Mouse (Mus musculus): ENCODE results near the gene Adamts7. TPM values are rescaled to one million over a fixed set of nuclear protein-coding genes. Genes with fewer than 3 reads are reported as not detected.

The Adamts7 gene
- polyA plus RNA-seq, 1 experiment from 2014 or later: 10.0 TPM

DNA sequence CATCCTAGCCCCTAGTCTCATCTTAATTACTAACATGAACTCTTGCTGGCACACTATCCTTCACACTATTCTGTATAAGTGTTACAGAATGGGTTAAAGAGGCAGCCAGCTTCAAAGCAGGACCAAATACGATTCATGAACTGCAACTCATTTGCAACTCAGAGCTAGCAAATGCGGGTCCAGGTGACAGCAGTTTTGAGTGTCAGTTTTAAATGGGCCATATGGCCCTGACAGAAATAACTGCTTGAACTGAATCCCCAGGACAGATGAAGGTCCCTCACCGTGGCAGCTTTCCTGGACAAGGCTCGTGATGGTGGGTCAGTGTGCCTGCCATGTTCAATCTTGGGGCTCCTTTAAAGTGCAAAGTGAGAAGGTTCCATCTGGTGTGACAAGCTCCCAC lies 7.1 kb downstream of the Adamts7 start:
- 40% methylated on average over 4 of the region's 4 CpGs for WGBS
- Histone ChIP-seq H3K27me3 (ENCODE audit: control insufficient read depth, insufficient read depth, low read length) (no peaks in the 10 kb centered on the region), H3K27ac (ENCODE audit: low read depth, low read length) (no peak overlapping the region)

DNA sequence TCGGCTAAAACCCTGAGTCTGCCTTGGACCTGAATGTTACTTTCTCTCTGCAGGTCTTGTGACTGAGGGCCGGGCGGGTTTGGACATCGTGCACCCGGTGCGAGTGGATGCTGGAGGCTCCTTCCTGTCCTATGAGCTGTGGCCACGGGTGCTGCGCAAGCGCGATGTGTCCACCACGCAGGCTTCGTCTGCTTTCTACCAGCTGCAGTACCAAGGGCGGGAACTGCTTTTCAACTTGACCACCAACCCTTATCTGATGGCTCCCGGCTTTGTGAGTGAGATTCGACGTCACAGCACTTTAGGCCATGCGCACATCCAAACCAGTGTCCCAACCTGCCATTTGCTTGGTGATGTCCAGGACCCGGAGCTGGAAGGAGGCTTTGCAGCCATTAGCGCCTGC lies 8.6 kb downstream of the Adamts7 start:
- no peak for ATAC-seq (ENCODE audit: low FRiP score, low TSS enrichment)
- 97% methylated on average over 19 of the region's 19 CpGs for WGBS
- H3K27ac ChIP-seq (ENCODE audit: low read depth, low read length): no peak overlapping the region

More for the DNA sequence above, 7.1 kb downstream of the Adamts7 start:
- Histone ChIP-seq H3K4me3 (ENCODE audit: low read length) (no peak overlapping the region), H3K4me2 (replicated peaks; ENCODE audit: low read depth, low read length) (no peak overlapping the region), H3K4me1 (ENCODE audit: control insufficient read depth, insufficient read depth, low read length) (no peaks in the 10 kb centered on the region), H3K9me3 (ENCODE audit: control insufficient read depth, low read length) (no peaks in the 10 kb centered on the region), H3K36me3 (ENCODE audit: control insufficient read depth, insufficient read depth, low read length) (peaks cover 8% of the 10 kb centered on the region; the same call in 1 of the 2 replicates), H3K9ac (ENCODE audit: low read depth, low read length) (no peak overlapping the region)
- no peak for ATAC-seq (ENCODE audit: low FRiP score, low TSS enrichment)

DNA sequence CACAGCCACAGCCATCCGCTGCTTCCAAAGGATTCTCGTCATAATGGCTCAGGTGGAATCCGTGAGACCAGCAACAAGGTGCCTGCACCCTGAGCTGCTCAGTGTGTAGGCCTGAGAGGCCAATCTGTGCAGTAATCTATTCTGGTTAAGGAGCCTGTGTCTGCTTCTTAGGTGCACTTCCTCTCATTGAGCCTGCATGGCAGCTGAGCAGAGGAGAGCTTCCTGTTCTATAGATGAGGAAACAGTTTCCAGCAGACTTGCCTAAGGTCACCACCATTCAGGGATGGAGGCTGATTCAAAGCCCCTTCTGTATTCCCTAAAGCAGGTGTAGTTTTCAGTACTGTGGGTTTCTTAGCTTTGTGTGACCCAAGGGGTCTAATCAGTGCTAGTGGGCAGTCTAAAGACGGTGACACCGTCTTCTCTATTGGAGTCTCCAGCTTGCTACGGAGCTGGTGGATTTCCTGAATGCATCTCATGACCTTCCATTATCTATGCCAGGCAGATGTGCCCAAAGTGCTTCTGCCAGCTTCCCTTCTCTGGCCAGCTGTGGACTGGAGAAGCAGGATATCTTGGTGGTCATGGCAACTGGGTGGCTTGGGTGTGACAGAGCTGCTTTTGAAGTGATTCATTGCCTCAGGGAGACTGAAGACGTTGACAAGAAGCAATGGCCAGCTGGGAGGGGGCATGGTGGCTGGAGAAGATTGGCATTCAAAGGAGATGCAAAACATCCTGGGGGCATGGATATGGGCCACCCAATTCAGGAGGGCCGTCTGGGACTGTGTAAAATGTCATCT lies 9.9 kb downstream of the Adamts7 start:
- Histone ChIP-seq H3K9ac (ENCODE audit: low read depth, low read length) (no peak overlapping the region), H3K4me1 (ENCODE audit: control insufficient read depth, insufficient read depth, low read length) (no peaks in the 10 kb centered on the region), H3K4me2 (replicated peaks; ENCODE audit: low read depth, low read length) (no peak overlapping the region), H3K36me3 (ENCODE audit: control insufficient read depth, insufficient read depth, low read length) (peaks cover 8% of the 10 kb centered on the region; the same call in 1 of the 2 replicates), H3K4me3 (ENCODE audit: low read length) (no peak overlapping the region), H3K27me3 (ENCODE audit: control insufficient read depth, insufficient read depth, low read length) (no peaks in the 10 kb centered on the region), H3K9me3 (ENCODE audit: control insufficient read depth, low read length) (no peaks in the 10 kb centered on the region), H3K27ac (ENCODE audit: low read depth, low read length) (no peak overlapping the region)
- no peak for ATAC-seq (ENCODE audit: low FRiP score, low TSS enrichment)
- 84% methylated on average over 8 of the region's 8 CpGs for WGBS

More for the DNA sequence above, 8.6 kb downstream of the Adamts7 start:
- H3K9ac ChIP-seq (ENCODE audit: low read depth, low read length): no peak overlapping the region
- no peak overlapping the region for H3K4me3 ChIP-seq (ENCODE audit: low read length)
- H3K27me3 ChIP-seq (ENCODE audit: control insufficient read depth, insufficient read depth, low read length): no peaks in the 10 kb centered on the region
- H3K4me1 ChIP-seq (ENCODE audit: control insufficient read depth, insufficient read depth, low read length): no peaks in the 10 kb centered on the region
- no peak overlapping the region for H3K4me2 ChIP-seq (replicated peaks; ENCODE audit: low read depth, low read length)
- no peaks in the 10 kb centered on the region for H3K9me3 ChIP-seq (ENCODE audit: control insufficient read depth, low read length)
- H3K36me3 ChIP-seq (ENCODE audit: control insufficient read depth, insufficient read depth, low read length): peaks cover 8% of the 10 kb centered on the region; the same call in 1 of the 2 replicates

DNA sequence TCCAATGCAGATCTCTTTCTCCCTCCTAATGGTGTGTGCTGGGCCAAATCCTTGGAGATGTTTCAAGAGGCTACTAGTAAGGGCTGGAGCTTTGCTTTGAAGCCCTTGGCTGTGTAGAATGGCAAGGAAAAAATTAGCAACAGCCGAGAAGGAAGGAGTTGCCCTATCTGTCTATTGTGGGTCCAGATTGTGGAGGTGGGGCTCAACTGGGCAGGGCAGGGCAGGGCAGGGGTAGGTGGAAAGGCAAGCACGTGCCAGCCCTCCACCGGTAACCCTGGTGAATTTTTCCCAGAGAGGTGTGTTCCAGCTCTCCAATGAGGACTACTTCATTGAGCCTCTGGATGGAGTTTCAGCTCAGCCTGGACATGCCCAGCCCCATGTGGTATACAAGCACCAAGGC lies 10.5 kb downstream of the Adamts7 start:
- Histone ChIP-seq H3K27me3 (ENCODE audit: control insufficient read depth, insufficient read depth, low read length) (no peaks in the 10 kb centered on the region), H3K9me3 (ENCODE audit: control insufficient read depth, low read length) (no peaks in the 10 kb centered on the region), H3K4me3 (ENCODE audit: low read length) (no peak overlapping the region), H3K9ac (ENCODE audit: low read depth, low read length) (no peak overlapping the region), H3K27ac (ENCODE audit: low read depth, low read length) (no peak overlapping the region), H3K36me3 (ENCODE audit: control insufficient read depth, insufficient read depth, low read length) (peaks cover 13% of the 10 kb centered on the region; the same call in 1 of the 2 replicates), H3K4me1 (ENCODE audit: control insufficient read depth, insufficient read depth, low read length) (no peaks in the 10 kb centered on the region), H3K4me2 (replicated peaks; ENCODE audit: low read depth, low read length) (no peak overlapping the region)
- WGBS: 94% methylated on average over 3 of the region's 3 CpGs
- no peak for ATAC-seq (ENCODE audit: low FRiP score, low TSS enrichment)

DNA sequence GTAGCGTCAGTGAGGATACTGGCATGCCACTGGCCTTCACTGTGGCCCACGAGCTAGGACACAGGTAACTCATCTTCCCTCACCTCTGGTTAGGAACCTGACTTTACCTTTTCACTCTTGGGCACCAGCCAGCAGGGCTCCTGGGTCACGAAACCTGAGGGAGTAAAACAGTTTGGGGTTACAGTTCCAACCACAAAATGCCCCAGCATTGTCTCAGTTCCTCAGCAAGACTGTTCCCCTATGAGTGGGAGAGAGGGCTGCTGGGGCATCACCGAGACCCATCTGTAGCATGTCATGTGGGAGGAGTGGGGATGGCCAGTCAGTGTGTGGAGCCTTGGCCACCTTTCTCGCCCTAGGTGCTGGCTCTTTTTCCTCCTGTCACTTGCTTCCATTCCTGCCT lies 16.5 kb downstream of the Adamts7 start:
- no peak overlapping the region for H3K4me2 ChIP-seq (replicated peaks; ENCODE audit: low read depth, low read length)
- no peaks in the 10 kb centered on the region for H3K27me3 ChIP-seq (ENCODE audit: control insufficient read depth, insufficient read depth, low read length)
- no peak overlapping the region for H3K4me3 ChIP-seq (ENCODE audit: low read length)
- 73% methylated on average over 5 of the region's 5 CpGs for WGBS
- H3K9me3 ChIP-seq (ENCODE audit: control insufficient read depth, low read length): no peaks in the 10 kb centered on the region
- ATAC-seq (ENCODE audit: low FRiP score, low TSS enrichment): no peak
- peaks cover 4% of the 10 kb centered on the region; the same call in 1 of the 2 replicates for H3K4me1 ChIP-seq (ENCODE audit: control insufficient read depth, insufficient read depth, low read length)
- H3K9ac ChIP-seq (ENCODE audit: low read depth, low read length): no peak overlapping the region
- H3K36me3 ChIP-seq (ENCODE audit: control insufficient read depth, insufficient read depth, low read length): peaks cover 9% of the 10 kb centered on the region; the same call in 1 of the 2 replicates
- H3K27ac ChIP-seq (ENCODE audit: low read depth, low read length): no peak overlapping the region

DNA sequence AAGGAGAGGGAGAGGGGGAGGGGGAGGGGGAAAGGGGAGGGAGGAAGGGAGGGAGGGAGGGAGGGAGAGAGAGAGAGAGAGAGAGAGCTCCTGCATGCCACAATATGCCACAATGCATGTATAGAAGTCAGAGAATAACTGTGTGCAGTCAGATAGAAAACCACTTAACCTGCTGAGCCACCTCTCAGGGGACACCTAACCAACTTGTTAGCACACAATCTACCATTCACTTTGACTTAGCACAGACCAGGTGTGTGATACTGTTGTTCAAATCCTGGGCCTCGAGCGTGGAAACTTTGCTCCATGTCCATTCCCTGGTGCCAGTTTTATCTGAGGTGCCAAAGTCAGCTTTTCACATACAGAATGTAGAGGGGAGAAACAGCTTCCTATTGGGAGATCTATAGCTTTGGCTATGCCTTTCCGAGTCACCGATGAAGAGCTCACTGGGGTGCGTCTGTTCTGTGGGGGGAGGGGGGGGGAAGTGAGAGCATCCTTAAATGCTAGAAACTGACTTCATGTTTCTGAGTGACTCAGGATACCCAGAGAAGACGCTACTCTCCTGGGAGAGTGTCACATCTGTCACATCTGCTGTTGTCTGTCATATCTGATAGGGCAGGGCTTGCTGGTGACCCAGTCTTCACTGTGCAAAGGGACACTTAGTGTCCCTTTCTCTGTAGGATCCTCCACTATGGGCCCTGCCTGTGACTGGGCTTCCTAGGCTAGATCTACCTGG lies 19.0 kb downstream of the Adamts7 start:
- peaks cover 7% of the 10 kb centered on the region; the same call in 1 of the 2 replicates for H3K36me3 ChIP-seq (ENCODE audit: control insufficient read depth, insufficient read depth, low read length)
- H3K27ac ChIP-seq (ENCODE audit: low read depth, low read length): no peak overlapping the region
- ATAC-seq (ENCODE audit: low FRiP score, low TSS enrichment): no peak
- no peaks in the 10 kb centered on the region for H3K27me3 ChIP-seq (ENCODE audit: control insufficient read depth, insufficient read depth, low read length)
- H3K4me1 ChIP-seq (ENCODE audit: control insufficient read depth, insufficient read depth, low read length): peaks cover 4% of the 10 kb centered on the region; the same call in 1 of the 2 replicates
- H3K4me3 ChIP-seq (ENCODE audit: low read length): no peak overlapping the region
- 0 out of 2 replicates have a peak overlapping the region, but pooled peaks have one; percentile 7 for H3K9ac ChIP-seq (ENCODE audit: low read depth, low read length)
- no peak overlapping the region for H3K4me2 ChIP-seq (replicated peaks; ENCODE audit: low read depth, low read length)
- 72% methylated on average over 6 of the region's 6 CpGs for WGBS
- H3K9me3 ChIP-seq (ENCODE audit: control insufficient read depth, low read length): no peaks in the 10 kb centered on the region

DNA sequence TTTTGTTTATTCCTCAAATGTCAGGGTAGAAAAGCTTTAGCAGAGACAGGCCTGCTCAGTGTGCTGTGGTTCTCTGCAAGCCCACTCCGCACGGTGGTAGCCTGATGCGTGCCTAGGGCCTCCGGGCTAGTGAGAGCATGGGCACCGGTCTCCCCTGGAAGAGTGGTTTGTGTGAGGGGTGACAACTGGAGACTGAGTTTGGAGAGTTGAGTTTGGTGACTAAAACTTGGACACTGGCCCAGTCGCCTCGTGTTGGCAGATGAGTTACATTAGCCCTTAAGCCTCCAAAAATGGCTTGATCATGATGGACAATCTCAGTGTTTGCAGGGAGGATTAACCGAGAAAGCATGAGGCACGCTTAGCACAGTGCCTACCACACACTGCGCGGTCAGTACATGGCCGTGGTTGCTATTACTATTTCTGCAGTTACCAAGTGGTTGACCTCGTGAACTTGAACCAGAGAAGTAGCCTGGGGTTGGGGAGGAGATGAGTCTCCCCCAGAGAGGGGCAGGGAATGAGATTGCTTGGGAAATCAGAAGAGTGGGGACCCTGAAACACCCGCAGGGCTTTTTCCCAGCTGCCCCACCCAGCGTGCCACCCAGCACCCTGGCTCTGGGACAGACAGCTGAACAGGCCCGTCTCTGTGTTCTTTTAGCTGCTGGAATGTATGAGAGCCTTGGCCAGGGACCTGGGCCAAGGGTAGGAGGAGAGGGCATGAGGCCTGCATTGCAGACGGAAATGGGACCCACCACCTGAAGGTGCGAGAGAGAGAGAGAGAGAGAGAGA lies 20.0 kb downstream of the Adamts7 start:
- H3K9ac ChIP-seq (ENCODE audit: low read depth, low read length): 0 out of 2 replicates have a peak overlapping the region, but pooled peaks have one; percentile 7
- no peak overlapping the region for H3K4me3 ChIP-seq (ENCODE audit: low read length)
- H3K4me1 ChIP-seq (ENCODE audit: control insufficient read depth, insufficient read depth, low read length): peaks cover 4% of the 10 kb centered on the region; the same call in 1 of the 2 replicates
- H3K36me3 ChIP-seq (ENCODE audit: control insufficient read depth, insufficient read depth, low read length): peaks cover 7% of the 10 kb centered on the region; the same call in 1 of the 2 replicates
- H3K27me3 ChIP-seq (ENCODE audit: control insufficient read depth, insufficient read depth, low read length): no peaks in the 10 kb centered on the region
- H3K27ac ChIP-seq (ENCODE audit: low read depth, low read length): no peak overlapping the region
- ATAC-seq (ENCODE audit: low FRiP score, low TSS enrichment): no peak
- no peak overlapping the region for H3K4me2 ChIP-seq (replicated peaks; ENCODE audit: low read depth, low read length)
- 76% methylated on average over 18 of the region's 18 CpGs for WGBS
- no peaks in the 10 kb centered on the region for H3K9me3 ChIP-seq (ENCODE audit: control insufficient read depth, low read length)

DNA sequence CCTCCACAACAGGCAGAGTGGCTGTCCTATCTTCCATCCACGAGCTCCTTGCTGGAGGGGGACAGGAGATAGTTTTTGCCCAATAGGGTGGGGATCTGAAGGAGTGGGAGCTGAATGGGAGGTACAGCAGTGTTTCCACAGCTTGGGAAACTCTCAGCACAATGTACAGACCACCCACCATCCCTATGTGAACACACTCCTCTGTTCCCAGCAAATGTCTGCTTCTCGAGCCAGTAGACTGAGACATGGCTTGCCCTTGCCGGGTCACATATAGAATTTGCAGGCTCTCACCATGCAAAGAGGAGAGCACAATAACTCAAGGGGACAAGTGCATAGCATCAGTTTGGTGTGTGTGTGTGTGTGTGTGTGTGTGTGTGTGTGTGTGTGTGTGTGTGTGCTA lies 20.7 kb downstream of the Adamts7 start:
- Histone ChIP-seq H3K36me3 (ENCODE audit: control insufficient read depth, insufficient read depth, low read length) (peaks cover 7% of the 10 kb centered on the region; the same call in 1 of the 2 replicates), H3K9ac (ENCODE audit: low read depth, low read length) (no peak overlapping the region), H3K27me3 (ENCODE audit: control insufficient read depth, insufficient read depth, low read length) (no peaks in the 10 kb centered on the region), H3K9me3 (ENCODE audit: control insufficient read depth, low read length) (no peaks in the 10 kb centered on the region), H3K4me1 (ENCODE audit: control insufficient read depth, insufficient read depth, low read length) (peaks cover 4% of the 10 kb centered on the region; the same call in 1 of the 2 replicates), H3K27ac (ENCODE audit: low read depth, low read length) (no peak overlapping the region), H3K4me2 (replicated peaks; ENCODE audit: low read depth, low read length) (no peak overlapping the region), H3K4me3 (ENCODE audit: low read length) (no peak overlapping the region)
- ATAC-seq (ENCODE audit: low FRiP score, low TSS enrichment): no peak
- 78% methylated on average over 3 of the region's 3 CpGs for WGBS

All from kidney, embryonic 14.5 days (tissue).